Mouse (Mus musculus) liver, postnatal 0 days (tissue): Measurements from ENCODE around the gene Rtp1.

ENCODE experiments used
- CTCF ChIP-seq: sonication (generic); IDR thresholded peaks from 2 replicates; pipeline ENCODE4 v1.5.1; 2016; ENCODE audit warnings: antibody characterized with exemption, low read depth
- EP300 ChIP-seq: IDR thresholded peaks from 2 replicates; pipeline ENCODE4 v1.6.1; 2016; ENCODE audit warnings: antibody characterized with exemption, low read depth, mild to moderate bottlenecking

- no peak for TF ChIP-seq CTCF
- TF ChIP-seq EP300, result no peak
These were observed 27.0 kb upstream of the Rtp1 start for GRCm38 (mm10) chr16:23401959-23402358.
